Comparison of ENCODE assay signal across 11 mouse cellular contexts in the genomic region with DNA sequence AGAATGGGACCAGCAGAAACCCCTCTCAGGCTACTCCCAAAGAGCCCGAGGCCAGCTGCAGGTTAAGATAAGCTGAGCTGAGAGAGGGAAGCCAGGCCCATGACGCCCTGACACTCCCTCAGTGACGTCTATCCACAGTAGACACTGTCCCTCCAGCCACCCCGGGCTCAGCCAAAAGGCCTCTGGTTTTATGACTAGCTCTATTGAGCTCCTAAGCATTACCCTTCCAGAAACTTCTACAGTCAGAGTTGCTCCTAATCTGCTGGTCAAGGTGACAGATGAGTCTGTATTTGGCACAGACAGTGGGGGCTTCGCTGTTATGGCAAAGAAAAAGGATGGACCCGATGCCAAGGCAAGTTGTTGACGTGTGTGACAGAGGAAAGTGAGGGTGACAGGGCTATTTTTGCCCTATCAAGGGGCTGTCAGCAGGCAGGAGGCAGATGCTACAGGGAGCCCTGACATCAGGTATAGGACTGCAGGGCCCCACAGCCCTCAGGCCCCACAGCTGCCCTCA.
DNase-seq lines count a peak whose midpoint lies in the region; ATAC-seq and TF ChIP-seq lines count a peak whose summit lies in the region.
"Had no signal": no experiment of that assay in that cellular context is flagged by ENCODE, and none has a peak within 500 bp of the region (broad histone marks: within the 10 kb centered on the region; RNA-seq: fewer than 3 reads in every experiment).

No protein-coding gene starts in this region.

- no peak for TF ChIP-seq CTCF in spleen, adult 2 months (IDR thresholded peaks at IDR 0.05; ENCODE audit: extremely low read depth, insufficient read depth, insufficient read length, insufficient replicate concordance)

- no peak overlapping the region for H3K4me3 ChIP-seq in kidney, embryonic 15.5 days (replicated peaks)
- no peak overlapping the region for H3K4me3 ChIP-seq in intestine, embryonic 14.5 days (ENCODE audit: low read depth, low read length)
- H3K4me3 ChIP-seq in spleen, adult 2 months (ENCODE audit: extremely low read depth, insufficient read depth, insufficient read length), result no peak overlapping the region
- H3K4me3 ChIP-seq in midbrain, embryonic 13.5 days (replicated peaks), result no peak overlapping the region
- H3K4me3 ChIP-seq: embryonic facial prominence, embryonic 15.5 days had no signal

- H3K9ac ChIP-seq in kidney, embryonic 15.5 days, result no peak overlapping the region
- H3K9ac ChIP-seq in intestine, embryonic 14.5 days (ENCODE audit: low read length), result no peak overlapping the region
- no peak overlapping the region for H3K9ac ChIP-seq in midbrain, embryonic 13.5 days (replicated peaks)
- H3K9ac ChIP-seq: embryonic facial prominence, embryonic 15.5 days had no signal

- WGBS in kidney, embryonic 15.5 days, result 53% methylated on average over 7 of the region's 7 CpGs
- WGBS in intestine, embryonic 14.5 days, result 61% methylated on average over 7 of the region's 7 CpGs
- 61% methylated on average over 7 of the region's 7 CpGs for WGBS in spleen, adult 2 months
- WGBS in midbrain, embryonic 13.5 days, result 81% methylated on average over 7 of the region's 7 CpGs

- H3K27me3 ChIP-seq in kidney, embryonic 15.5 days, result no peaks in the 10 kb centered on the region
- H3K27me3 ChIP-seq in intestine, embryonic 14.5 days (replicated peaks; ENCODE audit: control insufficient read depth, insufficient read depth, low read length), result no peaks in the 10 kb centered on the region
- H3K27me3 ChIP-seq in spleen, adult 2 months (ENCODE audit: control insufficient read depth, insufficient read depth, low read length), result no peaks in the 10 kb centered on the region
- no peaks in the 10 kb centered on the region for H3K27me3 ChIP-seq in midbrain, embryonic 13.5 days
- H3K27me3 ChIP-seq: embryonic facial prominence, embryonic 15.5 days; Patski had no signal

- peak overlapping the region; percentile 68 for H3K27ac ChIP-seq in kidney, embryonic 15.5 days
- no peak overlapping the region for H3K27ac ChIP-seq in intestine, embryonic 14.5 days (ENCODE audit: low read depth)
- peak overlapping the region; percentile 78 for H3K27ac ChIP-seq in spleen, adult 2 months (ENCODE audit: insufficient read depth, low read length)
- no peak overlapping the region for H3K27ac ChIP-seq in midbrain, embryonic 13.5 days
- H3K27ac ChIP-seq: embryonic facial prominence, embryonic 15.5 days had no signal

- no peaks in the 10 kb centered on the region for H3K36me3 ChIP-seq in kidney, embryonic 15.5 days
- no peaks in the 10 kb centered on the region for H3K36me3 ChIP-seq in intestine, embryonic 14.5 days (ENCODE audit: control insufficient read depth, insufficient read depth, low read length)
- H3K36me3 ChIP-seq in spleen, adult 2 months (ENCODE audit: control insufficient read depth, insufficient read depth, low read length), result no peaks in the 10 kb centered on the region
- H3K36me3 ChIP-seq in midbrain, embryonic 13.5 days, result no peaks in the 10 kb centered on the region
- H3K36me3 ChIP-seq: embryonic facial prominence, embryonic 15.5 days had no signal

- no peak for TF ChIP-seq POLR2A in spleen, adult 2 months (IDR thresholded peaks at IDR 0.05; ENCODE audit: low read depth, low read length)

- DNase-seq in kidney, adult 9 months, result no peak
- no peak for DNase-seq in intestine, embryonic 14.5 days (ENCODE audit: low spot score)
- DNase-seq in spleen, adult 2 months (ENCODE audit: low read depth in 1 of 2, low spot score in 2 of 2), result no peak
- DNase-seq in layer of hippocampus, postnatal 25 days (ENCODE audit: extremely low spot score in 1 of 2, low spot score in 1 of 2), result no peak
- DNase-seq in frontal cortex, postnatal 36 days (ENCODE audit: low spot score in 2 of 2), result no peak
- DNase-seq: left cerebral cortex, postnatal 4 days had no signal

- peak; percentile 95 for ATAC-seq in kidney, embryonic 15.5 days (replicated peaks; ENCODE audit: low FRiP score)
- peak; percentile 90 for ATAC-seq in erythroid progenitor cell, adult 5-6 weeks (replicated peaks; ENCODE audit: low FRiP score, poor library complexity, severe bottlenecking)
- peak; percentile 74 for ATAC-seq in intestine, embryonic 14.5 days (replicated peaks; ENCODE audit: low FRiP score, low TSS enrichment, low read depth)
- ATAC-seq in midbrain, embryonic 13.5 days, result no peak
- ATAC-seq: Patski had no signal

- no peaks in the 10 kb centered on the region for H3K9me3 ChIP-seq in kidney, embryonic 15.5 days (replicated peaks)
- no peaks in the 10 kb centered on the region for H3K9me3 ChIP-seq in intestine, embryonic 14.5 days (ENCODE audit: control insufficient read depth, low read length)
- no peaks in the 10 kb centered on the region for H3K9me3 ChIP-seq in midbrain, embryonic 13.5 days
- H3K9me3 ChIP-seq: embryonic facial prominence, embryonic 15.5 days had no signal

- peaks cover 7% of the 10 kb centered on the region for H3K4me1 ChIP-seq in kidney, embryonic 15.5 days
- H3K4me1 ChIP-seq in intestine, embryonic 14.5 days (replicated peaks; ENCODE audit: control insufficient read depth, insufficient read depth, low read length), result no peaks in the 10 kb centered on the region
- H3K4me1 ChIP-seq in spleen, adult 2 months (ENCODE audit: control insufficient read depth, insufficient read depth, insufficient read length), result peaks cover 4% of the 10 kb centered on the region; the same call in 1 of the 2 replicates
- H3K4me1 ChIP-seq in midbrain, embryonic 13.5 days (replicated peaks), result no peaks in the 10 kb centered on the region
- H3K4me1 ChIP-seq: embryonic facial prominence, embryonic 15.5 days had no signal

- H3K4me2 ChIP-seq in kidney, embryonic 15.5 days, result no peak overlapping the region
- H3K4me2 ChIP-seq in intestine, embryonic 14.5 days (ENCODE audit: low read length), result no peak overlapping the region
- no peak overlapping the region for H3K4me2 ChIP-seq in midbrain, embryonic 13.5 days (replicated peaks)
- H3K4me2 ChIP-seq: embryonic facial prominence, embryonic 15.5 days had no signal

Comparison
In these comparisons a context has a peak if more than half of its experiments do, and no peak if none do; other contexts are left out.
1. H3K27ac ChIP-seq: peak in kidney, embryonic 15.5 days (single experiment) and spleen, adult 2 months (single experiment); none in intestine, embryonic 14.5 days (single experiment) and midbrain, embryonic 13.5 days (single experiment).